Mouse (Mus musculus): ENCODE measurements around the gene Pabpn1l. TPM values are rescaled to one million over a fixed set of nuclear protein-coding genes. Genes with fewer than 3 reads are reported as not detected.
A peak's percentile ranks its signal among the peaks of the same experiment; 100 is the strongest.

Gene Pabpn1l
- total RNA-seq, 2 experiments from 2014 or later, result not detected

DNA sequence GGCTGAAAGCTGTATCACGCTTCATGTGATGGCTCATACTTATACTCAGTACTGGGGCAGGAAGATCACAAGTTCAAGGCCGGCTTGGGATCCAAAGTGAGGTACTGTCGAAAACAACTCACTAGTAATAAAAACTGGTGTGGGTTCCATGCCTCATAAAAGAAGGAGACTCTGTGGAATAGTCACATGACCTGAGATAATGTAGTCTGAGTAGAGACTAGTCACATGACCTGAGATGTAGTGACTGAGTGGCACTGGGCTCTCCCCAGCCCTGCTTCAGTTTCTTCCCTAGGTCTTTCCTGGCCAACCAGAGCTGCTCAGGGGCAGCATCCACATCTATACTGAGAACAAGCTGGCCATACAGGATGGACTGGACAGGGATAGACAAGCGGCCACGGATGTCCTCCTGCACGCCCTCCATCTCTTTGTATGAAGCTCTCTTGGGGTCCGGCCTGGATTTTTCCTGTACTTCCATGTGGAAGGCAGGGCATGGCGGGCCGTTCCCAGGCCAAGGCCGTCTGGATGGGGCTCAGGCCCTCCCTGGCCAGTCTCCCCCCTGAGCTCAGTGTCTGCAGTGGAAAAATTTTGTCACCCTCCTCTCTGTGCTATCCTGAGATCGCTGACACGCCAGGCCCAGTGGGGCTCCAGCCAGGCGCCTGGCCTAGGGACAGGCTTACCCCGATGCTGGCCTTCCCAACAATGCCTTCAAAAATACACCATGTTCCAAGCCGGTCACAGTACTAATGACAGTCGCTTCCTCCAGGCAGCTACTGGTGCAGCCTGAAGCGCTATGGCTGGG, 1.5 kb upstream of the Pabpn1l start:
- ATAC-seq (replicated peaks; ENCODE audit: low FRiP score, poor library complexity, severe bottlenecking), result no peak

DNA sequence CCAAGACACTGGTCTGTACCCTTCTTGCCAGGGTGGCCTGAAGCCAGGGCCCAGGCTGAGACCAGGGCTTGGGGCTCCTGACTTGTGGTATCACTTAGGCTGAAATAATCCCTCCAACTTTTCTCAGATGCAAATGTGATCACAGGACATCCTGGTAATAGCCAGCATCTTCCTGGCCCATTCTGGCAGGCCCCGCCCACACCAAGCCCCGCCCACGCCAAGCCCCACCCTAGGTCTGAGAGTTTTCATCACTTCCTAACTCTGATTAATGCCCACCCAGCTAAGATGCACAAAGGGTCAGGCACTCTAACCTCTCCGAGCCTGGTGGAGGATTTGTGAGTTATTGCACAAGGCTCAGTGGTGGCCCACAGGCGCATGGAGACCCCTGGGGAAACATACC, 2.1 kb downstream of the Pabpn1l start:
- ATAC-seq (replicated peaks; ENCODE audit: low FRiP score, poor library complexity, severe bottlenecking), result no peak

DNA sequence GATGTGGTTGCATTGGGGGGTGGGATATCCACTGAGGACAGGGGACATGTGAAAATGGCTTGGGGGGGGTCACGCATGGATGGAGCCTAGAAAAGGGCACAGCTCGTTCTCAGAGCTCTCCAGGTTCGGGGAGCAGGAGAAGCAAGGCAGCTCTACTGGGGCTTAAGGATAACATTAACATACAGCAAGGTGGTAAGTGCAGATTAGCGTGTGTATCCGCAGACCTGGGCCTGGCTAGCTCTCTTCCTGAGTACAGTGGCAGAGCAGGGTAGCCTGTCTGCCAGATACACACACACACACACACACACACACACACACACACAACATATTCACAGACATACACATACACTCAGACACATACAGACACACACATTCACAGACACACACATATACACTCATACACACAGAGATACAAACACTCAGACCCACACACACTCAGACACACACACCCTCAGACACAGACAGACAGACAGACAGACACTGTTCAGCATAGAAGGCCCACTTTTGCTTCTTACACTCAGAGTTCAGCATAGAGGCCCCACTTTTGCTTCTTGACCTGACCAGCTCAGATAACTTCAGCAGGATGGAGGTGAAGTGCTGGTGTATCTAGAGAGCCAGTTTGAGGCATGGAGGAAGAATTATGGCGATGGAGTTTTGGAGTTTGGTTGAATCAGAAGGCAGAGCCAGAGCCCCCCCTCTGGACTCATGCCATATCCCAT, 3.7 kb downstream of the Pabpn1l start:
- peak; percentile 85 for ATAC-seq (replicated peaks; ENCODE audit: low FRiP score, poor library complexity, severe bottlenecking)

DNA sequence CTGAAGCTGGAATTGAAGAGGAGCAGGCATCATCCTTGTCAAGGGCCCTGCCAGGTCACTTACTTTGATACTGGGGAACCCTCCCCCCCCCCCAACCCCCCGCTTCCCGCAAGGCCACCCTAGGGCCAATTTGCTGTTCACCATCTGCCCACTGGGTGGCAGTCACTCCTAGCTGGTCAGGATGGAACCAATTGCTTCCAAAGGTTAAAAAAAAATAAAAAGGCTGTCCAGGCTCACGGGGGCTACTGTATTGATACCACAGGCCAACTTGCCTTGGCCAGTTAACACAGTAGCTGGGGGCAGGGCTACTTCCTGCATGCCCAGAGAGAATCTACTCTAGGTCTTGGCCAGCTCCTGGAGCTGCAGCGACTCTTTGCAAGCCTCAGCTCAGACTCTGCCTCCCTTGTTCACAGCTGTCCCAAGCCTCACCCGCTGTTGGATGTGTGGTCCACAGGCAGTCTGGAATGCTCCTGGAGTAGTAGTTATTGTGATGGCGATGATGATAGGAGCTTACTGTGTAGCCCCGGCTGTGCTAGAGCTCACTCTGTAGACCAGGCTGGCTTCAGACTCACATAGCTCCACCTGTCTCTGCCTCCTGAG, 4.5 kb downstream of the Pabpn1l start:
- ATAC-seq (replicated peaks; ENCODE audit: low FRiP score, poor library complexity, severe bottlenecking), result peak; percentile 50

DNA sequence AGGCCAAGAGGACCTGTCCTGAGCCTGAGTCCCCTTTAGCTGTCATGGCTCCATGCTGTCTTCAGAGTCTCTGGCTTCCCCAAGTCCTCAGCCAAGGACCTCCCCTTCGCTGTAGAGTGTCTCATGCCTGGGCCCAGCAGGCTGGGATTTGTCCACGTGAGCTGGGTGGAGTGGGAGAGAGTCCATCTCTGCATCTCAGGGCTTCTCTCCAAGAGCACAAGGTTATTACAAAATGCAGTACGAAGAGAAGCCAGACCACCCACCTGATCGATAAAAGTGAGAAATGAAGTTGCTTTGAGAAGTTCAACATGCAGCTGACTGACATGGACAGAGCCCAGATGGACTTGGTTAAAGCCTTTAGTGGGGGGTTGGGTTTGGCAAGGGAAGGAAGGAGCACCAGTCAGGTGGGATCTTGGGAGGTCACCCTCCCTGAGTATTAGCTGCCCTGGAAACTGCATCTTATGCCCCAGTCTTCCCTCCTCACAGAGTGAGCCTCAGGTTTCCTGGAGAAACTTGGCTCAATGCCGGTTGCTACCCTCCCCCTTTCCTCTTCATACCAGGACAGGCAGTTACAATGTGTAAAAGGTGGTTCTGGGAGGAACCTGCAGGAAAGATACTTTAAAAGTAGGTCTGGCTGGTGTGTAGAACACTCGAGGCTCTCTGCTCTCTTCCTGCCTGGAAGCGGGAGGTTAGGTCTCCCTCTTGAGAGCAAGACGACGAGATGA, 6.2 kb downstream of the Pabpn1l start:
- no peak for ATAC-seq (replicated peaks; ENCODE audit: low FRiP score, poor library complexity, severe bottlenecking)

DNA sequence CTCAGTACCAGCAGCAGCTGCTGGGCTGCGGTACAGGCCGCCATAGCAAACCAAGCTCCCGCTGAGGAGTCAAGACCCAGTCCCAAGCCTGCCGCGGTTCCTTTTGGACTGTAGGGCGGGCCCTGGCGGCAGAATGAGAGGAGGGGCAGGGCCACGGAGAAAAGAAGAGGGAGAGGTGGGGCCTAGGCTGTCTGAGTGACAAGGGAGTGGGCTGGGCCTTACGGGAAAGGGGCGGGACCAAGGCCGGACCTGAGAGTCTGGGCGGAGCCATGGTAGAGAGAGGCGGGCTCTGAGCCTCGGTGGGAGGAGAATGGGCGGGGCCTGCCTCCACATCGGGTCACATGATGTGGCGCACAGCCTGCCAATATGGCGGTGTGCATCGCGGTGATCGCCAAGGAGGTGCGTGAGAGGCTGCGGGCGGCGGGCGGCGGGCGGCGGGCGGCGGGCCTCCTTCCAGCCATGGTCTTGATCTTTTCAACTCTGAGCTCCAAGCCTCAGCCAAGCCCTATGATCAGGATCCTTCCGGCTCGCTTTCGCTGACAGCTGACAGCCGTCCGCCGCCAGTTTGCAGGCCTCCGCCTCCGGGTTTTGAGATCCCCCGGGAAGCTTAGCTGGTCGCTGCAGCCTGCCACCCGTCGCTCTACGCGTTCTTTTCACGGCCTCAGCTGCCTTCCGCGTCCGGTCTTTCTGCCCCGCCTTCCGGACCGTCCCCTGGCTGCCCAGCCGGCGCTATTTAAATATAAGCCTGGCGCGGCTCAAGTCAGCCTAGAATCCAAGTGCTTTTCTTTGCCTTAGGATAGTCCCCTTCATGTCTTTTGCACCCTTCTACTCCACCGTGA, 11.0 kb downstream of the Pabpn1l start, which contains the start of the genes Galns and Trappc2l:
Gene Galns (minus strand): TSS at position 169 of the 839 bp plus-strand sequence.
Gene Trappc2l (plus strand): TSS at position 346 of the 839 bp plus-strand sequence.
- peak; percentile 94 for ATAC-seq (replicated peaks; ENCODE audit: low FRiP score, poor library complexity, severe bottlenecking)

DNA sequence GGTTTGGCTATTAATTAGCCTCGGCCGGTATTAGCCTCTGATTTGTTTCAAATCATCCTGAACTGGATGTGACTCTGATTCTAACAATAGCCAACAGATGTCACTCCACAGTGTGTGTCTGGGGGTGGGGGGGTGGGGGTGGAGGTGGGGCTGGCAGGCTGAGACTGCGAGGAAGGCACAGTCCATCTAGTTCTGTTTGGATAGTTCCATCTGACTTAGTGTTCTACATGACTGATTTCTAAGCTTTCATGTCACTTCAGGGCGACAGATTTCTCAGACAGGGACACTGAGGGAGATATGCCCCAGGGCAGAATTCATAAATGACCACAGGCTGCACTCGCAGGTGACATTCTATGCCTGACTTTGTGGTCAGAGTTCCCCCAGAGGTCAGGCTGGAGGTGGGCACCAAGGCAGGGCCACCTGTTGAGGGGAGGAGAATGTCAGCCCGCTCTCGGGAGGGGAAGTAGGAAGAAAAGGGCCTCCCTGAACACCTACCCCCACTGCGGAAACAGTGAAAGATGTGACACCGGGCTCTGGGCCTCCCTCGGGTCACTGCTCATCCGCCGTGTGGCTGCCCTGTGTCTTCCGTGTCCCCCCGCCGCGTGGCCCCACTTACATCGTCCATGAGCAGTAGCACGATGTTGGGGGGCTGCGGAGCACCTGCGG, 11.8 kb downstream of the Pabpn1l start:
- no peak for ATAC-seq (replicated peaks; ENCODE audit: low FRiP score, poor library complexity, severe bottlenecking)

DNA sequence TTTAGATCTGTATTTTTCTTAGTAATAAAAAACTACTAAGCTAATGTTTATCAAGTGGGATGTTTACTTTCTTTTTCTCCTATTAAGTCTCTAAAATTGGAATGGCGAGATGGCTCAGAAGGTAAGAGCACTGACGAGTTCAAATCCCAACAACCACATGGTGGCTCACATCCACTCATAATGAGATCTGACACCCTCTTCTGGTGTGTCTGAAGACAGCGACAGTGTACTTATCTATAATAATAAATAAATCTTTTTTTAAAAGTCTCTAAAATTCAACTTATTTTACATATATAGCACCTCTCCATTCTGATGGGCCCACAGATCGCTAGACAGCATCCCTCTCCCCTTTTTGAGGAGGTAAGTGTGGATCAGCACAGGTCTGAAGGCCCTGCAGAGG, 12.3 kb downstream of the Pabpn1l start:
- ATAC-seq (replicated peaks; ENCODE audit: low FRiP score, poor library complexity, severe bottlenecking), result no peak

DNA sequence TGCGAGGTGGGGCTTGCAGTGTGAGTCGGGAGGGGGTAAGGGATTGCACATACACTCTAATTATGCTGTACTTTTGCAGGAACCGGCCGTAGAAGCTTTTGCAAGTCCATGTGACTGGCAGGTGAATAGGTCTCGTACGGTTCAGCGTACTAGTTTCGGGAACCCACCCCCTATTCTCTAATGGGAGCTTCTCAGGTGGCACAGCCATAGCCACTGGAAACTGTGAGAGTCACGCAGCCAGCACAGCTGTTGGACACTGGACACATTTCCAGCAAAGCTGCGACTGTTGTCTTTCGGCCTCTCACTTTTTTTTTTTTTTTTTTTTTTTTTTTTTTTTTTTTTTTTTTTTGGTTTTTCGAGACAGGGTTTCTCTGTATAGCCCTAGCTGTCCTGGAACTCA, 15.7 kb downstream of the Pabpn1l start:
- no peak for ATAC-seq (replicated peaks; ENCODE audit: low FRiP score, poor library complexity, severe bottlenecking)

DNA sequence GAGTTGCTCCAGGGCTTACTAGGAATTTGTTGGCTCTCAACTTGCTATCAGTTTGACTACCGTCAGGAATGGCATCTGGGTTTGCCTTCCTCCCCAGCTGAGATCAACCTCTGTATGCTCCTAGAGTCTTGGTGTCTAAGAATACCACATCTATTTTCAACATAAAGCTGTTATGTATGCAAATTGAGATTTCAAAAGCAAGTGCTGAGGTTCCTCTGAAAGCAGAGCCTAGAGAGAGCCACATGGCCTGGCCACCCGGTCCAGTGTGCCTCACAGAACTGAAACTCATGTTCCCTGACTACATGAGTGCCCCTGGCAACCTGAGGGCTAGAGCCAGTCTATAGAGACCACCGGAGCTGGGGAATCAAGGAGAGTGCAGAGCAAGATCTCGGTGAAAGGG, 17.2 kb downstream of the Pabpn1l start:
- ATAC-seq (replicated peaks; ENCODE audit: low FRiP score, poor library complexity, severe bottlenecking), result no peak

DNA sequence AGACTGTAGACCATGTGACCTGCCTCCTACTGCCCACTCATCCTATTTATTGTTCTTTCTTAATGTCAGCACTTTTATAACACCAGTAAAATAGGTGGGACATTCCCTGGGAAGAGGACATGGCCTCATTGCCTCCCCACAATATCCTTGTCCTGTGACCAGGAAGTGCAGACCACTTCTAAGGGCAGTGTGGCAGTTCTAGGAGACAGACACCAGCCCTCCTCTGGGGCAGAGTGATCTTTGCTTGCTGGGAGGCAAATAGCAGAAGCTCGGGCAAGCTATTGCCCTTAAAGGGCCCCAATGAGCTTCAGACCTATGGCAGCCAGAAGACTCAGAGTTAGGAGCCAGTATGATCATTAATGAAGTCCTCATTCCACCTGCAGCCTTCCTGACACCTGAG, 17.9 kb downstream of the Pabpn1l start:
- no peak for ATAC-seq (replicated peaks; ENCODE audit: low FRiP score, poor library complexity, severe bottlenecking)

DNA sequence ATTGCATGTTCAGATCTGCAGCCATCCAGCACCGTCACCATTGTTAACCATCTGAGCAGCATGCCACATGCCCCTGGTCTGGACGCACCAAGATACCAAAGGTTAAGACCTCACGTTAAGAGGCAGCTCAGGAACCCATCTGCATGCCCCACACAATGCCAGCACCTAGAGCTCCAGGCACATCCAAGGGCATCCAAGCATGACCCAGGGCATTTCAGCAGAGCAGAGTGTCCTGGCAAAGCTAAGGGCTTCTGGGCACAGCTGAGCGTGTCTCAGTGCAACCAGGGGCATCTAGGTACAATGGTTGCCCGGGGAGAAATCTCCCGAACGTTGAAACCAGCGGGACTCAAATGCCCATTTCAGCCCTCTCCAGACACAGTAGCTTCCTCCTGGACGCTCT, 21.9 kb downstream of the Pabpn1l start:
- no peak for ATAC-seq (replicated peaks; ENCODE audit: low FRiP score, poor library complexity, severe bottlenecking)

DNA sequence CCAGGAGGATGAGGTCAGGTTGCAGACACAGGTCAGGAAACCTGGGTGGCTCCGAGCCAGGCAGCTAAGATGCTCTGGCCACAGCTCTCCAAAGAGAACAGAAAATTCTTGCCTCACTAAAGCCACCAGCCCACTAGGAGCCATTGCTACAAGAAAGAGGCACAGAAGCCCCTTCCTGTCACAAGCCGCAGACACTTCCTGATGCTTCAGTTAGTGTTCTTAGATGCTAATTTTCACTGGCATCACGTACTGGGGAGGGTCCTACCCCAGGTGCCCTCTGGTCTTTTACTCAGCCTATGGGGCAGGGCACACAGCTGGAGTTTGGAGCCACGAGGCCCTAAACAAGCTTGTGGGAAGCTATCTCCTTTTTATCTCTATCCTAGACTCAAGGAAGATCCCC, 26.5 kb downstream of the Pabpn1l start:
- no peak for ATAC-seq (replicated peaks; ENCODE audit: low FRiP score, poor library complexity, severe bottlenecking)

DNA sequence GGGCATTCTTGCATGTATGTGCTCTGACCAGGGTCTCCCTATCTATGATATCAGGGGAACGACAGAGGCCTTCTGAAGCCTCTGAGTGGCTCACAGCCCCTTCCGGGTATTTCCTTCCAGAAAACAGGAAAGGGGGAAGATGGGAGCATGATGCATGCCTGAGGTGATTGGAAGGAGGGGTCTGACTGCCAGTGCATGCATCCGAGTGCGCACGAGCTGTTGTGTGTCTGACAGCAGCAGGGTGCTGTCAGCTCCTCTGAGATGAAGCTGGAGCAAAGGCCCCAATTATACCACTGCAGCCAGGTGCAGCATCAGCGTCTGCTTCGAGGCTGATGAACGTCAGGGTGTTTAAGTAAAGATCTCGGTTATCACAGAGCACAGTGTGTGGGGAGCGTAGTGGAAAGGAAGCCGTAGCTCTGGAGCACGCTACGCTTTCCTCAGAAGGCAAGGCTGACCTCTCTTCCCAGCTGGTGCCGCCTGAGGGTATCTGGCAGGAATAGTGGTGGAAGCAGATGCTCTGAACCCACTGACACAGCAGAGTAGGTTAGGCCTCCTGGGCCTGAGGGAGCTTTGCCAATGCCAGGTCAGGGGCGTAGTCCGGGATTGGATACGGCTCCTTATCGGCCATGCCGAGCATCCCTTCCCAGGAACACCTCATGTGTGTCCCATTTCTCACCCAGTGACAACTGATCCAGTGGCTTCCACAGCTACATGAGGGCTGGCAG, 28.6 kb downstream of the Pabpn1l start:
- no peak for ATAC-seq (replicated peaks; ENCODE audit: low FRiP score, poor library complexity, severe bottlenecking)

DNA sequence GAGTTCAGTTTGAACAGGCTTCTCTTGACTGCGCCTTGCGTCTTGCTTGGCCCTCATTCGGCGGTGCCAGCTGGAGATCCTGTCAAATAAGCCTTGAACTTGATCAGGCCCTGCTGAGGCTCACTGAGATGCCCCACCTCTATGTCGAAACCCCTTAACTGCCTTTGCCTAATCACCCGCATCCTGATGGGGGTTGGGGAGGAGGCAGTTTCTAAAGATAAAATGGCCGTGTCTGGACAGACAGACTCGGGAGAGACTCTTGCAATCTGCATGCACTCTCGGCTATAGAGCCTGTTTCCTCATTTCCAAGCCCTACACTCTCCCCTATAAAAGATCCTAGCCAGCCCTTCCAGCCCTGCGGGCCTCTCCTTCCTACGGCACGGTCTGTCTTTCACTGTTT, 29.3 kb downstream of the Pabpn1l start:
- no peak for ATAC-seq (replicated peaks; ENCODE audit: low FRiP score, poor library complexity, severe bottlenecking)

DNA sequence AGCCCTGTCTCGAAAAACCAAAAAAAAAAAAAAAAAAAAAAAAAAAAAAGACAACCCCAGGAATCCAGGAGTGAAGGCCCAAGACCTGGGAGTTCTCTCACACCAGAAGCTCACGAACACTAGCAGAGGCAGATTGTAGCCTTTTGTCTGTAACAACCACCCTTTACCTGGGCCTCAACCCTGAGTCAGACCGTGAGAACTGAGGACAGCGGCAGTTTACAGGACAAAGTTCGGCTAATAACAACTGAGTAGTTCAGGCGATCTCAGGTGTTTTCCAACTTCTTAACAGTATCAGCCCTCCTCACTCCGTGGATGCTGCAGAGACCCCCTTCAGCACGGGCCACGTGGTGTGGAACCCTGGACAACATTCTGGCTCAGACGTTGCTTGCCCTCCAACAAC, 35.8 kb downstream of the Pabpn1l start:
- no peak for ATAC-seq (replicated peaks; ENCODE audit: low FRiP score, poor library complexity, severe bottlenecking)

DNA sequence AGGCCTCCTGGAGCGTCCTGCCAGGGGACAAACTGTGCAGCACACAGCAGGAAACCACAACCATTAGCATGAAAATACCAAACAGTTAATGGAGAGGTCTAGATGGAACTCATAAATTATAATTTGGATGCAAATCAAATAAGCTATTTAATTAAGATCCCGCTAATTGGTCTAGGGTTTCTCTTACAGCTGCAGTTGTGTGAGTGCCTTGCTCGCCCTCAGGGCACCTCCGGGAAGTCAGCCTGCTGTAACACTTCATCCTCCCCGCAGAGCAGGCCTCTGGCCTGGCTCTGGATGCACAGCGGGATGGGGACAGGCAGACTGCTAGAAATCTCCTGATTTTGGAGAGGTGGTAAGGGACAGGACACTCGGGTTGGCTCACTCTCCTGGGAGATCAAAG, 36.4 kb downstream of the Pabpn1l start:
- no peak for ATAC-seq (replicated peaks; ENCODE audit: low FRiP score, poor library complexity, severe bottlenecking)

DNA sequence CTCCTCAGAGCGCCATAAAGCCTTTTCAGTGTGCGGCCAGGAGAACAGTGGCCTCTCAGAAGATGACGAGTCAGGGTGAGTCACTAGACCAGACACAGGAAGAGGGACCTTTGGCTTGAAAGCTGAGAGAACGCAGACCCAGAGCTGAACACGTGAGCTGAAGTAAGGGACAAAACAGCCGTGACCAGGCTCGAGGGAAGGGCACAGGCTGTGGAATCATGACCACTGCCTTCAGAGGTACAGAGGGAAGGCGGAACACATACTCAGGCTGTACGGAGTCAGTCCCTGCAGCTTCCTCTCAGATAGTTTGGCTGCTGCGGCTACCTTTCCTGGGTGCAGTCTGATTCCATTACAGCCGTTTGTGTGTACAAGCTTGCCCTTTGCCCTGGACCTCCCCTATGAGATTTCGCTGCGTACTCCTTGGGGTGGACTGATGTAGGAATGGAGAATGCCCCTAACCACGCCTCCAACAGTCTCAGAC, 37.1 kb downstream of the Pabpn1l start:
- ATAC-seq (replicated peaks; ENCODE audit: low FRiP score, poor library complexity, severe bottlenecking), result no peak

All from erythroblast, adult 5-6 weeks (primary cell).